Mouse (Mus musculus): Measurements from ENCODE around the gene Mbd4.

DNA sequence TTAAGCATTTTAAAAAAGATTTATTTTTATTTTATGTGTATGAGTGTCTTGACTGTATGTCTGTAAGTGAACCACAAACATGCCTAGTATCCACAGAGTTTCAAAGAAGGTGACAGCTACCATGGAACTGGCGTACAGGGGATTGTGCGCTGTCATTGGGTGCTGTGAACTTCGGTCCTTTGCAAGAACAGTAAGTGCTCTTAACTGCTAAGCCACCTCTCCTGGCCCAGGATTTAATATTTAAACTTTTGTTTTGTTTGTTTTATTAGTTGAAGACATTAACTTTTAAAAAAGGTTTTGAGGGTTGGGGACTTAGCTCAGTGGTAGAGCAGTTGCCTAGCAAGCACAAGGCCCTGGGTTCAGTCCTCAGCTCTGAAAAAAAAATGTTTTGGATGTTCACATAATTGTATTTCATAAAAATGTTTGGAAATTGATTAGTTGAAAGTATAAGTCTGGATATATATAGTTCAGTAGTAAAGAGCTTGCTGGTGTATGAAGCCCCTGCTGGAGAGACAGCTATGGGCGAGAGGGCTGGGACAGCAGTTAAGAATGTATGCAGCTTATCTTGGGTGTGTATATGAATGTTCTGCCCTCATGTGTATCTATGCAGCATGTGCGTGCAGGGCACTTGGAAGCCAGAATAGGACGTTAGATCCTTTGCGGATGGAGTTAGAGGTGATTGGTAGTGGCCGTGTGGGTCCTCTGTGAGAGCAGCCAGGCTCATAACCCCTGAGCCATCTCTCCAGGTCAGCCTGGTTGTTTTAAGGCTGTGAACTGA lies 31.8 kb downstream of the Mbd4 start:
- TF ChIP-seq CTCF (IDR thresholded peaks at IDR 0.05; ENCODE audit: borderline replicate concordance, insufficient read depth, low read depth, low read length) (no peak), POLR2A (IDR thresholded peaks at IDR 0.05; ENCODE audit: borderline replicate concordance, insufficient read depth, low read length) (no peak)
